Mouse (Mus musculus): ENCODE measurements around the gene Lrmp.
"Not testable (repeated sequence)": the region's sequence is repeated elsewhere in the genome, so short reads cannot be mapped to it uniquely, and the experiment has no call there.

DNA sequence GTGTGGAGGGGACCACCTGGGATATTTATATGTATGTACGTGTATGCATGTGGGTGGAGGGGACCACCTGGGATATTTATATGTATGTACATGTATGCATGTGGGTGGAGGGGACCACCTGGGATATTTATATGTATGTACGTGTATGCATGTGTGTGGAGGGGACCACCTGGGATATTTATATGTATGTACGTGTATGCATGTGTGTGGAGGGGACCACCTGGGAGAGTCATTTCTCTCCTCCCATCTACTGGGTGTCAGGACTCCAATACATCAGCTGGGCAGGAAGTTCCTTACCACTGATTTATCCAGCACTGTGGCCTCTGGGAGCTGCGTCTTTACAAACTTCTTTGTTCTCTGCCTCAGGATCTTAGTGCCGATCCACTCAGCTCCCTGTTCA lies 17.5 kb downstream of the Lrmp start:
- not testable (repeated sequence) for TF ChIP-seq CTCF (IDR thresholded peaks at IDR 0.05; ENCODE audit: extremely low read depth, insufficient read depth, insufficient read length, insufficient replicate concordance); POLR2A (IDR thresholded peaks at IDR 0.05; ENCODE audit: low read depth, low read length)
